Mouse (Mus musculus): ENCODE results near the gene Igfn1.

- TF ChIP-seq POLR2A (IDR thresholded peaks at IDR 0.05; ENCODE audit: borderline replicate concordance, low read depth, low read length) (no peak), CTCF (IDR thresholded peaks at IDR 0.05; ENCODE audit: low read depth, low read length) (no peak)
Measured at GRCm38 (mm10) chr1:135993470-135993869, 12.7 kb downstream of the Igfn1 start.
